Mouse (Mus musculus) embryonic facial prominence, embryonic 10.5 days (tissue): ENCODE measurements around the gene Far2. TPM values are rescaled to one million over a fixed set of nuclear protein-coding genes. Genes with fewer than 3 reads are reported as not detected.
A peak's percentile ranks its signal among the peaks of the same experiment; 100 is the strongest.
"Not testable (repeated sequence)": the region's sequence is repeated elsewhere in the genome, so short reads cannot be mapped to it uniquely, and the experiment has no call there.

ENCODE experiments used
- DNase-seq: peaks from one replicate; pipeline ENCODE4 v3.0.0-alpha.2; 2017; ENCODE audit warnings: low spot score
- H3K27ac ChIP-seq: fragments of 300-500 bp; sonication (generic); replicated peaks from 2 replicates; pipeline ENCODE4 v1.5.1; 2016; ENCODE audit warnings: mild to moderate bottlenecking
- H3K27me3 ChIP-seq: fragments of 300-500 bp; sonication (generic); replicated peaks from 2 replicates; pipeline ENCODE4 v1.6.1; 2016; ENCODE audit warnings: low read depth, mild to moderate bottlenecking; ENCODE audit not compliant: poor library complexity, severe bottlenecking
- H3K36me3 ChIP-seq: fragments of 300-500 bp; sonication (generic); replicated peaks from 2 replicates; pipeline ENCODE4 v1.6.1; 2016; ENCODE audit warnings: mild to moderate bottlenecking, moderate library complexity
- H3K4me1 ChIP-seq: fragments of 300-500 bp; sonication (generic); 2 replicates; pipeline ENCODE4 v1.6.1; 2016
- H3K4me3 ChIP-seq: fragments of 300-500 bp; sonication (generic); 2 replicates; pipeline ENCODE4 v1.5.1; 2016; ENCODE audit warnings: mild to moderate bottlenecking, moderate library complexity
- H3K9me3 ChIP-seq: fragments of 300-500 bp; sonication (generic); 2 replicates; pipeline ENCODE4 v1.6.1; 2016; ENCODE audit warnings: mild to moderate bottlenecking
- WGBS: fragments of 180-500 bp; shearing (Covaris S2); methylation state at CpG from one replicate; pipeline ENCODE4 v1.1.7; 2016; 5-methylcytosine and 5-hydroxymethylcytosine counted together
- polyA plus RNA-seq: library from polyadenylated mRNA; unstranded; fragments of >200 nt; fragmentation: Nextera tagmentation; extraction: Ambion mirVana; gene quantifications from 2 replicates; pipeline ENCODE4 v1.2.1, GENCODE M21; 2016

The Far2 gene
- polyA plus RNA-seq, 1 experiment from 2014 or later, result 2.0 TPM

DNA sequence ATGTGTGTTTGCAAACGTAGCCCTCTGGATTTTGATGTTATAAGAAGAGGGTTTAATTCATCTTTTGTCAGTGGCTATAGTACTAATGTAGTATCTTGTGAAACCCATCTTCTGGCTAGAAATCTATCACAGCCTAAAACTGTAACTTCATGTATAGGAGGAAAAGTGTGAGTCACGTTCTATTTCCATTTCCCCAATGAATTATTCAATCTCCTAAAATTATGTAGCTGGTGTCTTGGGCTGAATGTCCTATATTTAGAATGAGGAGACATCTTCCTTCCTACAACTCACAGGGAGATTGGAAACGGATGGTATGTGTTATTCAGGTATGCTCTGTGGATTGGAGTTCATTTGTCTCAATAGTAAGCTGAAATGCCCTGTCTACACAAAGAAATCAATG, 50.0 kb downstream of the Far2 start:
- H3K36me3 ChIP-seq, result no peaks in the 10 kb centered on the region
- H3K9me3 ChIP-seq, result no peaks in the 10 kb centered on the region
- no peak overlapping the region for H3K4me3 ChIP-seq
- 76% methylated on average over 3 of the region's 3 CpGs for WGBS
- no peaks in the 10 kb centered on the region for H3K27me3 ChIP-seq
- H3K27ac ChIP-seq, result no peak overlapping the region
- no peak for DNase-seq
- no peaks in the 10 kb centered on the region for H3K4me1 ChIP-seq

DNA sequence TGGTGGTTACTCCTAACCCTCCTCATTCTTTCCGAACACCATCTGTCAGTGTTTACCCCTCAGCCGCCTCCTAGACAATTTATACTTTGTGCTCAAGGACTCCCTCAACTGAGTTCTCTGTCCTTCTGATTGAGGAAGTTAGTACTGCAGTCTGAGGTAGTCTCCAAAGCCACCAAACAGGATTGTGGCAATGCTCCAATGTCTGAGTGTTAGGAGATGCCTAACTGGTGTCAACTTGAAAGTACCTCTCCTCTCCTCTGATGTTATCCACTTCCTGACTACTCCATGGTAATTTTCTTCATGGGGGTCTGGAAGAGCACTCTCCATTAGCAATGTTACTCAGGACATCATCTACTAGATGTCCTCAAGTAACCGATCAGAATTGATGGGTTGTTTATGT, 54.9 kb downstream of the Far2 start:
- Histone ChIP-seq H3K4me1 (no peaks in the 10 kb centered on the region), H3K9me3 (no peaks in the 10 kb centered on the region), H3K27me3 (no peaks in the 10 kb centered on the region), H3K36me3 (no peaks in the 10 kb centered on the region), H3K4me3 (no peak overlapping the region), H3K27ac (no peak overlapping the region)
- WGBS, result 86% methylated on average over 3 of the region's 3 CpGs
- DNase-seq, result no peak

DNA sequence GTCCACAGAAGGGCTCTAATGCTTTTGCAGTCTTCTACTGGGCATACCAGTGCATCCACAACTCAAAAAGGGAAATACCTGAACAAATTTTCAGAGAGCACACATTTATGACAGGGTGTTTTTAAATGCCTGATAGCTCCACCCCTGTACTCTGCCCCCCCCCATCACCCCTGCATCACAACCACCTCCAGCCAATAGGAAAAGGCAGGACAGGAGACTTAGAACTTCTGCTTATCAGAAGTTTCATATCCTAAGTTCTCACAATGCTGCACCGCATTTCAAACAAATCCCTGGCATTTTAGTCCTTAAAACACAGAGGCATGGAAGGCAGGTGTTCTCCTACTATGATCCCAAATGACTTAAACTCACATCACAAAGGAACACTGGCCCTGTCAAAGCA, 55.4 kb downstream of the Far2 start:
- no peak overlapping the region for H3K4me3 ChIP-seq
- no peaks in the 10 kb centered on the region for H3K36me3 ChIP-seq
- 93% methylated on average over 1 of the region's 1 CpGs for WGBS
- H3K9me3 ChIP-seq, result no peaks in the 10 kb centered on the region
- no peaks in the 10 kb centered on the region for H3K4me1 ChIP-seq
- H3K27me3 ChIP-seq, result no peaks in the 10 kb centered on the region
- H3K27ac ChIP-seq, result no peak overlapping the region
- DNase-seq, result no peak

DNA sequence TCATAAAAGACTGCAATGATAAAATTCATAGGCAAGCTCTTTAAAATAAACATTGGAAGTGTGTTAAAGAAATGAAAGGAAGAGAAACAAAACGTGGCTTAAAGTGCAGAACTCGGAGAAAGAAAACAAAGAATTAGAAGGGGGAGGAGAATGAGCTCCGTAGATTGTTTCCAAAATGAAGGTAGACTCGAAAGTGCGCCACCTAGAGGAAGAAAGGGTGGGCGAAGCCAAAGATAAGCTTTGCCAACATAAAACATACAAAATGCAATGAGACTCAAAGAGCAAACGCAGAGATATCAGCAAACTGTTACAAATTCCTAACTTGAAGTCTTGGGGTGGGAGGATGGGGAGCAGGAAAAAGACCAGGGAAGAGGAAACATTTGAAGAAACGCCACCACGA, 57.2 kb downstream of the Far2 start:
- DNase-seq, result peak; percentile 34
- H3K36me3 ChIP-seq, result no peaks in the 10 kb centered on the region
- no peaks in the 10 kb centered on the region for H3K4me1 ChIP-seq
- H3K4me3 ChIP-seq, result no peak overlapping the region
- 36% methylated on average over 9 of the region's 9 CpGs for WGBS
- H3K9me3 ChIP-seq, result no peaks in the 10 kb centered on the region
- H3K27ac ChIP-seq, result no peak overlapping the region
- no peaks in the 10 kb centered on the region for H3K27me3 ChIP-seq

DNA sequence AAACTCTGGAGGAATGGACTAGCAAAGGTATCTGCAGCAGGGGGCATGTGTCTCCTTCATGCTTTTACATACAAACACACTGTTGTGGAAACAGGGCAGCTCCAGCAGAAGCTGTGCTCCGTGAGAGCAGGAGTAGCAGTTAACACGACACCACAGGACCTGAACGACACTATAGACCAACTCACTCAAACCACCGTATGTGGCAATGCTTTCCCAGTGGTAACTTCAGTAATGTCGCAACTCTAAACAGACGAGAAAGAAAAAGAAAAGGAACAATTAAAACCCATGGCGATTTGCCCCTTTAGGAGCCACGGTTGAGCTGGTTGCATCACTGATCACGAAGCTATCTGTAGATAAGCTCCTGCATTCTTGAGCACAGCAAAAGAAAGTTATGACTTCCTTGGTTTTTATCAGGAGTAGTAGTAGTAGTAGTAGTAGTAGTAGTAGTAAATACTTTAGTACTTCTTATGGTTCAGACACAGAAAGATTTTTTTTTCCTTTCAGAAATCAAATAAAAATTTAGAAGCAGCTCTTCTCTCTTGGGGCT, 58.7 kb downstream of the Far2 start:
- H3K27me3 ChIP-seq, result no peaks in the 10 kb centered on the region
- 0 out of 2 replicates have a peak, but pooled peaks cover 3% of the 10 kb centered on the region for H3K4me1 ChIP-seq
- 82% methylated on average over 9 of the region's 9 CpGs for WGBS
- no peaks in the 10 kb centered on the region for H3K36me3 ChIP-seq
- H3K4me3 ChIP-seq, result no peak overlapping the region
- H3K9me3 ChIP-seq, result no peaks in the 10 kb centered on the region
- H3K27ac ChIP-seq, result no peak overlapping the region
- no peak for DNase-seq

DNA sequence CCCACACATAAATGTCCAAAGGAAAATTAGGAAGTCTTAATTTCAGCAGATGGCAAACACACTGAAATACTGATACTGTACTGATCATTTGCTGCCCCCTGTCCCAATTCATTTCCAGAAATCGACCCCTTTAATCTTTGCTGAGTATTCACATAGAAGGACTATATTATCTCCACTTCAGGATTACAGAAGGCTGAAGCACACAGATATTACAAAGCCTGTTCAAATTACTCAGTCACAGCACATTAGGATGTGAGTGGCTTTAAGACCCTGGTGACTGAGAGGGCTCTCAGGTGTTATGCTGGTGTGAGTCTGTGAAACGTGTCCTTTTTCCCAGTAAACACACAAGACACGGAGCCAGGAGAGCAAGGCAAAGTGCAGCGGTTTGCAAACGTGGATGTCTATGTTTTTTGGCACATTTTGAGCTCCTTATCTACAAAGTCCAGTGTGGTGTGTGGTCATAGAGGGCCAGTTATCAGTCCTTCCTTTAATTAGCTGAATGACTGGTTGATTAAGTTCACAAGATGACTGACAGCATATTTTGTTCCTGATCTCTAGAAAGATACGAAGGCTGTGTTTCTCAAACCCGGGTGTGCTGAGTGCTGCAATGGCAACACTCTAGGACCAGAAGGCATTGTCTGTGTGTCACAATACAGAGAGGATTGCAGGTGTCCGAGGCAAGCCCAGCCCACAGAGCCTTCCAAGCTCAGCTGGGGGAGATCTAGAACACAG, 61.8 kb downstream of the Far2 start:
- H3K27ac ChIP-seq, result no peak overlapping the region
- DNase-seq, result no peak
- WGBS, result 74% methylated on average over 8 of the region's 8 CpGs
- no peaks in the 10 kb centered on the region for H3K27me3 ChIP-seq
- no peak overlapping the region for H3K4me3 ChIP-seq
- no peaks in the 10 kb centered on the region for H3K36me3 ChIP-seq
- 0 out of 2 replicates have a peak, but pooled peaks cover 3% of the 10 kb centered on the region for H3K4me1 ChIP-seq
- H3K9me3 ChIP-seq, result no peaks in the 10 kb centered on the region

DNA sequence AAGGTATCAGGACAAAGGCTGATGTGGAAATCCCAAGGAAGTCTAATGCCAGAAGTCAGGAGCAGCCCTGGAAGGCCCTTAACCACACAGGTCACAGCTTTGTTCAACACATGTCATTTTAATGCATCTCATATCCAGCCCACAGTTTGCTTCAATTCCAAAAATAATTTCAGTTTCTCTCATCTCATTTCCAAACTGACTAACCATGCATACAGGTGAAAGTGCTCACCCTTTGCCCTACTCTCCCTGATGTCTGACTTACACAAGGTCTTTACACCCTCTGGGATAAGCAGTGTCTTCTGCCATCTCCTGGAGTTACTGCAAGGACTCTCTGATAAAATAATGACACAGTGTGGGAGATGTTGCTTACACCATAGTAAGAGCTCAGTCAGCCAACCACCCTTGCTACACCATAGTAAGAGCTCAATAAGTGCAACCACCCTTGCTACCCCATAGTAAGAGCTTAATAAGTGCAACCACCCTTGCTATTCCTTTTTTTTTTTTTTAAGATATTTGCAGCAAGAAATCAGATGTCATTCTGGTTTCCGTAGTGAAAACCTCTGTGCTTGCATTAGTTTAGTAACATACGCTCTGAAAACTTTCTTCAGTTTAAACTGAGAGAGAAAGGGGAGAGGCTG, 64.1 kb downstream of the Far2 start:
- no peak overlapping the region for H3K4me3 ChIP-seq
- no peaks in the 10 kb centered on the region for H3K27me3 ChIP-seq
- WGBS, result 91% methylated on average over 2 of the region's 2 CpGs
- 0 out of 2 replicates have a peak, but pooled peaks cover 3% of the 10 kb centered on the region for H3K4me1 ChIP-seq
- H3K9me3 ChIP-seq, result no peaks in the 10 kb centered on the region
- no peaks in the 10 kb centered on the region for H3K36me3 ChIP-seq
- no peak overlapping the region for H3K27ac ChIP-seq
- DNase-seq, result no peak

DNA sequence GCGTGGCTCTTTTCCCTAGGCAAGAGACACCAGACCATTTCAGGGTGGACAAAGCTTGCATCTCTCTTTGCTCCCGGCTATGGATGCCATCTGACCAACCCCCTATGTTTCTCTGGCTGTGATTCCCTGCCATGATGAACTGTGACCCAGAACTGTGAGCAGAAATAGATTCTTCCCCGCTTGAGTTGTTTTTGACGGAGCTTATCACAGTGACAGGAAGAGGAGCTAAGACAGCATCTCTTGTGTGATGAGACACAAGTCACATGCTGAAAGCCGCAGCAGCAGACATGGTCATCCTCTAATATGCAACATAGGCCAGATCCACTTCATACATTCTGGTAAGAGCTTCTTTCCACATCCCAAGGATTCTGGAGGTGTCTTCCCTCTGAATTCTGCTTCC, 69.3 kb downstream of the Far2 start:
- no peak overlapping the region for H3K27ac ChIP-seq
- H3K9me3 ChIP-seq, result no peaks in the 10 kb centered on the region
- no peak overlapping the region for H3K4me3 ChIP-seq
- H3K4me1 ChIP-seq, result no peaks in the 10 kb centered on the region
- no peaks in the 10 kb centered on the region for H3K27me3 ChIP-seq
- 87% methylated on average over 5 of the region's 5 CpGs for WGBS
- DNase-seq, result no peak
- H3K36me3 ChIP-seq, result no peaks in the 10 kb centered on the region

DNA sequence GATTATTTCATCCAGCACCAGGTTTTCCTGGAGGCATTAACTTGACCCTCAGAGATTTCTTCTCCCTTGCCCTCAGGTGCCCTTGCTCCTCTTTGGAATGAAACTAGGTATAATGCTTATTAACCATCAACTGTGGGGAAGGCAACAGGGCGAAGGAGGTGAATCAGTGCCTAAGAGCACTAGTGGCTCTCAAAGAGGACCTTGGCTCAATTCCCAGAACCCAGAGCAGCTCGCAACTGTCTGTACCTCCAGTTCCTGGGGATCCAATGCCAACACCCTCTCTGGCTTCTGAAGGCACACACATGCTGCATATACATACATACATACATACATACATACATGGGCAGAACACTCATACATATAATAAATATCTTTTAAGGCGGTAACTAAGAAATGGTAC, 69.8 kb downstream of the Far2 start:
- H3K9me3 ChIP-seq, result no peaks in the 10 kb centered on the region
- no peaks in the 10 kb centered on the region for H3K27me3 ChIP-seq
- no peak for DNase-seq
- H3K27ac ChIP-seq, result no peak overlapping the region
- no peaks in the 10 kb centered on the region for H3K36me3 ChIP-seq
- no peak overlapping the region for H3K4me3 ChIP-seq
- no peaks in the 10 kb centered on the region for H3K4me1 ChIP-seq
- 91% methylated on average over 3 of the region's 3 CpGs for WGBS

DNA sequence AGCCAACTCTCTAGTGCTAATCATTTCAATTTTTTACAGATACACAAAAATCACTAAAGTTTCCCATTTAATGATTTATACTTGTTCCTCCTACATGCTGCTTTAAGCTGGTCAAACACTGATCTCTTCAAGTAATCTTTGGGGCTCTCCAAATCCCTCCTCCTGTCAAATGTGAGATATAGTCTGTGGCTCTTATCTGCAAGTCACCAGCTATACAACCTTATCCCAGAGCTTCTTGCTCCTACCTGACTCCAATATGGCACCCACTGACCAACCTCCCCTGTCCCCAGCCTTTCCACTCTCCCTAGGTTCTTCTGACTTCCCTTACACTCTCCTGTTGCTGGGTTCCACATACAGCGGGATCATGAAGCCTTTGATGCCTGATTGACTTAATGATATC, 70.6 kb downstream of the Far2 start:
- 93% methylated on average over 1 of the region's 1 CpGs for WGBS
- Histone ChIP-seq H3K9me3 (no peaks in the 10 kb centered on the region), H3K4me3 (no peak overlapping the region), H3K27me3 (no peaks in the 10 kb centered on the region), H3K36me3 (no peaks in the 10 kb centered on the region), H3K27ac (no peak overlapping the region), H3K4me1 (no peaks in the 10 kb centered on the region)
- no peak for DNase-seq

DNA sequence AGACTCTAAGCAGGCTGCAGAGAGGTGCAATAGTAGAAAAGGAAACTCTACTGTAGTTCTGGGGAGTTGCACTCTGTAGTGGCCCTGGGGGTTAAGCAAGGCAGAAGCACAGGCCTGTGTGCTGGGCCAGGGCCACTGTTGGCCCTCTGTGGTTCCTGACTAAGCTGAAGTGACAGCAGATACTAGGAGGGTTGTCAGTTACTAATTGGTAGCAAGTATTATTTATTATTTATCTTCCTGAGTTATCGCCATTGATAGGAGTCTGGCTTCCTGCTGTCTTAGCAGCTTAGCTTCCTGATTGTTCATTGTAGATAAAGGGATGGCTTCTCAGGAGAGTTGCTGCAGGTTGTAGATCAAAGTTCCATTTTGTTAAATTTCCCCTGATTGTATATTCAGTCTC, 73.6 kb downstream of the Far2 start:
- Histone ChIP-seq H3K9me3 (no peaks in the 10 kb centered on the region), H3K4me3 (no peak overlapping the region), H3K27me3 (no peaks in the 10 kb centered on the region), H3K4me1 (no peaks in the 10 kb centered on the region), H3K36me3 (no peaks in the 10 kb centered on the region), H3K27ac (no peak overlapping the region)
- no peak for DNase-seq
- WGBS, result 84% methylated on average over 1 of the region's 1 CpGs

DNA sequence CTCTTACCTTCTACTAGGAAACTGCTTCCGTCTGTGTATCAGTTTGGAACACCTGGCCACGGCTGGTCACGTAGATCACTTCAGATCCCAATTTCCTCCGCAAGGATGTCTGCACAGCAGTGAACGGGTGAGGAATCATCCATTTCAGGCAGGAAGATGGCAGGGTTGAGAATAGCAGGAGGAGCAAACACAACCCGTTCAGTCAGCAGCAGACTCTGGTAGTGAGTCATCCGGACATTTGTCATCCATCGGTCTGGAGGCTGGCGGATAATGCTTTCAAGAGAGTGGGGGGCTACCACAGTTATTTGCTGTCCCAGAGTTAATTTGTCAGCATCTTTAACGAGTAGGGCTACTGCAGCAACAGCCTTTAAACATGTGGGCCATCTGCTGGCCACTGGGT, 79.8 kb downstream of the Far2 start:
- H3K27ac ChIP-seq, H3K27me3 ChIP-seq, H3K4me1 ChIP-seq, DNase-seq, H3K9me3 ChIP-seq, H3K4me3 ChIP-seq, H3K36me3 ChIP-seq: not testable (repeated sequence)
- 91% methylated on average over 10 of the region's 10 CpGs for WGBS

DNA sequence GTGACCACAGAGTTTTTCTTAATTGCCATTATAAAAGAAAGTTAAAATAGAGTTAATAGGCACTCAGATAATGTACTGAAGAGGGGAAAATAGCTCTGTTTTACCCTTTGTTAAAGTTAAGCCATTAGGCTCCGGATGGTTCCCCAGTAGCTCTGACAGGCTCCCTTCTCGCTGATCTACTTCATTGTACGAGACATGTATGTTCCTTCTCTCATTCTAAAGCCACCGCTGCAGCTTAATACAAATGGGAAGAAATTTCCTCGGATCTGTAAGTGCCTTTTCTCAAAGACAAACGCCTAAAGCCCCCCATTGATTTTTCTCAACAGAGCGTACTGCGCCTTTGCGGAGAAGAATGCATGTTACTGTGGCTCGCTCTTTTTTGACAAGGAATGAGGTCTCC, 85.3 kb downstream of the Far2 start:
- Histone ChIP-seq H3K36me3 (no peaks in the 10 kb centered on the region), H3K27me3 (no peaks in the 10 kb centered on the region), H3K4me1 (no peaks in the 10 kb centered on the region), H3K27ac (no peak overlapping the region), H3K9me3 (no peaks in the 10 kb centered on the region), H3K4me3 (no peak overlapping the region)
- DNase-seq, result no peak
- WGBS, result 67% methylated on average over 10 of the region's 10 CpGs
